ENCODE assay signal across 11 mouse cellular contexts in genomic region chr4:150809323-150809722, GRCm38 (mm10). TPM values are rescaled to one million over a fixed set of nuclear protein-coding genes. Genes with fewer than 3 reads are reported as not detected.
A peak's percentile ranks its signal among the peaks of the same experiment; 100 is the strongest.
DNase-seq lines count a peak whose midpoint lies in the region; ATAC-seq lines count a peak whose summit lies in the region.
"Had no signal": no experiment of that assay in that cellular context is flagged by ENCODE, and none has a peak within 500 bp of the region (broad histone marks: within the 10 kb centered on the region; RNA-seq: fewer than 3 reads in every experiment).

No protein-coding gene starts in this region.

- no peaks in the 10 kb centered on the region for H3K27me3 ChIP-seq in heart, embryonic 11.5 days (ENCODE audit: control insufficient read depth, insufficient read depth, low read length)
- H3K27me3 ChIP-seq in heart, embryonic 14.5 days (ENCODE audit: control insufficient read depth, insufficient read depth, low read length), result no peaks in the 10 kb centered on the region

- H3K36me3 ChIP-seq in heart, embryonic 11.5 days (ENCODE audit: control insufficient read depth, insufficient read depth, low read length), result no peaks in the 10 kb centered on the region
- no peaks in the 10 kb centered on the region for H3K36me3 ChIP-seq in heart, embryonic 14.5 days (ENCODE audit: control insufficient read depth, insufficient read depth, low read length)
- H3K36me3 ChIP-seq: forebrain, embryonic 10.5 days had no signal

- H3K27ac ChIP-seq in heart, embryonic 11.5 days (ENCODE audit: low read depth, low read length), result peak overlapping the region; percentile 76; the same call in 1 of the 2 replicates
- H3K27ac ChIP-seq in heart, embryonic 14.5 days (replicated peaks in 1 of 2; ENCODE audit: control insufficient read depth in 1 of 2, insufficient read depth in 1 of 2, low read depth in 2 of 2, low read length in 2 of 2), result peak overlapping the region in 1 of 2 experiments; percentile 64; a peak in 1 of 4 replicates
- H3K27ac ChIP-seq: forebrain, embryonic 10.5 days; hindbrain, embryonic 14.5 days had no signal

- ATAC-seq in heart, embryonic 11.5 days (replicated peaks; ENCODE audit: insufficient number of reproducible peaks, low FRiP score, low TSS enrichment), result no peak; the same call in 1 of the 2 replicates
- no peak for ATAC-seq in heart, embryonic 14.5 days (ENCODE audit: insufficient number of reproducible peaks, insufficient read depth, low FRiP score, low read depth)
- ATAC-seq in frontal cortex, adult (ENCODE audit: low TSS enrichment), result no peak

- peak overlapping the region; percentile 8; the same call in 1 of the 2 replicates for H3K9ac ChIP-seq in heart, embryonic 11.5 days (ENCODE audit: low read depth, low read length)
- 0 out of 2 replicates have a peak overlapping the region, but pooled peaks have one; percentile 16 for H3K9ac ChIP-seq in heart, embryonic 14.5 days (ENCODE audit: low read length)
- H3K9ac ChIP-seq: hindbrain, embryonic 14.5 days had no signal

- no peaks in the 10 kb centered on the region for H3K9me3 ChIP-seq in heart, embryonic 11.5 days (replicated peaks; ENCODE audit: control insufficient read depth, low read length)
- no peaks in the 10 kb centered on the region for H3K9me3 ChIP-seq in heart, embryonic 14.5 days (ENCODE audit: control insufficient read depth, low read length)
- H3K9me3 ChIP-seq: forebrain, embryonic 10.5 days had no signal

- peak overlapping the region; percentile 11 for H3K4me2 ChIP-seq in heart, embryonic 11.5 days
- H3K4me2 ChIP-seq in heart, embryonic 14.5 days (ENCODE audit: low read length), result peak overlapping the region; percentile 56
- H3K4me2 ChIP-seq: hindbrain, embryonic 14.5 days had no signal

- H3K4me1 ChIP-seq in heart, embryonic 11.5 days (ENCODE audit: control insufficient read depth, insufficient read depth, low read length), result peaks cover 35% of the 10 kb centered on the region
- peaks cover 22 to 30% of the 10 kb centered on the region in 2 experiments for H3K4me1 ChIP-seq in heart, embryonic 14.5 days (ENCODE audit: control insufficient read depth in 2 of 2, insufficient read depth in 2 of 2, low read length in 2 of 2)

- no peak overlapping the region for H3K4me3 ChIP-seq in heart, embryonic 11.5 days (ENCODE audit: low read depth, low read length)
- H3K4me3 ChIP-seq in heart, embryonic 14.5 days (ENCODE audit: control insufficient read depth in 1 of 2, insufficient read depth in 1 of 2, low read depth in 1 of 2, low read length in 2 of 2), result no peak overlapping the region
- H3K4me3 ChIP-seq: forebrain, embryonic 10.5 days had no signal

- DNase-seq in heart, adult 8-10 months (ENCODE audit: low spot score), result no peak
- peak; percentile 36 for DNase-seq in CD4-positive helper T cell, adult 2 months (ENCODE audit: low read depth, low spot score)
- DNase-seq in lung, postnatal 36 days, result peak; percentile 51
- no peak for DNase-seq in urinary bladder, postnatal 4 days (ENCODE audit: low spot score in 2 of 2)
- DNase-seq in left cerebral cortex, adult 9 months (ENCODE audit: low spot score in 2 of 2), result no peak
- DNase-seq: cerebellum, adult 11 months had no signal

- 21% methylated on average over 9 of the region's 9 CpGs for WGBS in heart, embryonic 11.5 days (ENCODE audit: insufficient replicate concordance)
- 31% methylated on average over 9 of the region's 9 CpGs for WGBS in heart, embryonic 14.5 days

RNA-seq across cellular contexts. Expression of gene Errfi1, which starts 44.4 kb away (rescaled TPM):
- 17.0 and 20.7 TPM in 2 replicates for polyA plus RNA-seq in heart, embryonic 11.5 days (2014; fragmentation: Nextera tagmentation; extraction: Ambion mirVana)
- total RNA-seq in heart, adult 8-10 months (2022), result 10 to 100 TPM in 2 of 4 experiments, 1 to 10 TPM in 2; 8.5 to 23.4 (median 11.4) TPM
- 9.4 and 10.7 TPM in 2 replicates for polyA plus RNA-seq in heart, embryonic 14.5 days (2014; fragmentation: Nextera tagmentation; extraction: Ambion mirVana)

Comparison
In these comparisons a context has a peak if more than half of its experiments do, and no peak if none do; other contexts are left out.
1. DNase-seq: peak in CD4-positive helper T cell, adult 2 months (single experiment) and lung, postnatal 36 days (single experiment); none in heart, adult 8-10 months (single experiment), urinary bladder, postnatal 4 days (0 of 2) and left cerebral cortex, adult 9 months (0 of 2).